In the genomic region with DNA sequence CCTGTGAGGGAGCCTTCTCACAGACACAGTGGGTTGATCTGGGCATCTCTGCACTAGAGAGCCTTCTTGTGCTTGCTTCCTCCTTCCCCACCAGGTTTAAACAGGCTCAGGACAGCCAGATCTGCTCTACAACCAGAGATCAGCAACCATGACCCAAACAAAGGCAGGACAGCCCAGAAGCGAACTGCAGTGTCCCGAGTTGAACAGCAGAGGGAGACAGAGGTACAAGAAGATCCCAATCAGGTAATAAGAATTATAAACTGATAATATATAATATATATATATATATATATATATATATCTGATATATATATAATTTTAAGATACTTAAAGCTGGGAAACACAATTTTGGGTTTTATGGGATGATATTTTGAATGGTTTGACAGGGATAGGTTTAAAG, we compare ENCODE assay signal across 9 mouse cellular contexts. TPM values are rescaled to one million over a fixed set of nuclear protein-coding genes. Genes with fewer than 3 reads are reported as not detected.
DNase-seq lines count a peak whose midpoint lies in the region; ATAC-seq and TF ChIP-seq lines count a peak whose summit lies in the region.
"Had no signal": no experiment of that assay in that cellular context is flagged by ENCODE, and none has a peak within 500 bp of the region (broad histone marks: within the 10 kb centered on the region; RNA-seq: fewer than 3 reads in every experiment).

No protein-coding gene starts in this region.

- WGBS in liver, embryonic 14.5 days (ENCODE audit: insufficient replicate concordance) = 1% methylated on average over 2 of the region's 2 CpGs

- no peak for TF ChIP-seq POLR2A in cortical plate, adult 2 months (IDR thresholded peaks at IDR 0.05; ENCODE audit: extremely low read depth, insufficient read depth, low read length)

- no peaks in the 10 kb centered on the region for H3K4me1 ChIP-seq in E14TG2a.4 (replicated peaks; ENCODE audit: low read depth, low read length)
- H3K4me1 ChIP-seq in cortical plate, adult 2 months (ENCODE audit: control insufficient read depth, insufficient read depth, low read length) = no peaks in the 10 kb centered on the region
- H3K4me1 ChIP-seq in liver, embryonic 14.5 days (replicated peaks; ENCODE audit: control insufficient read depth in 2 of 2, insufficient read depth in 2 of 2, low read length in 1 of 2) = no peaks in the 10 kb centered on the region
- H3K4me1 ChIP-seq: hindbrain, embryonic 15.5 days had no signal

- no peak overlapping the region for H3K4me2 ChIP-seq in liver, embryonic 14.5 days (ENCODE audit: low read depth)
- H3K4me2 ChIP-seq: hindbrain, embryonic 15.5 days had no signal

- H3K27me3 ChIP-seq in E14TG2a.4 (ENCODE audit: insufficient read depth, low read length) = peaks cover 29% of the 10 kb centered on the region
- H3K27me3 ChIP-seq in liver, embryonic 14.5 days (ENCODE audit: control insufficient read depth, insufficient read depth, low read length) = no peaks in the 10 kb centered on the region
- H3K27me3 ChIP-seq: hindbrain, embryonic 15.5 days had no signal

- TF ChIP-seq CTCF in E14TG2a.4 (conservative IDR thresholded peaks at IDR 0.05; ENCODE audit: low read length) = peak; percentile 58
- TF ChIP-seq CTCF in cortical plate, adult 2 months (IDR thresholded peaks at IDR 0.05; ENCODE audit: extremely low read depth, insufficient read depth, low read length) = peak; percentile 57
- peak; percentile 72 for TF ChIP-seq CTCF in liver, embryonic 14.5 days (IDR thresholded peaks at IDR 0.05; ENCODE audit: low read depth)

- peak; percentile 48 to 59 for DNase-seq in cerebellum, postnatal 14 days
- no peak for DNase-seq in cerebellum, adult 9-11 months
- DNase-seq in left cerebral cortex, adult 18-20 months (ENCODE audit: low spot score in 2 of 2) = peak; percentile 16 to 17
- DNase-seq in left cerebral cortex, adult 11 months (ENCODE audit: low spot score) = no peak
- peak in 1 of 3 experiments; percentile 9 for DNase-seq in liver, embryonic 14.5 days (ENCODE audit: low read depth in 3 of 3, low spot score in 3 of 3)
- peak; percentile 20 to 24 for DNase-seq in thymus, postnatal 36 days

- H3K9me3 ChIP-seq in E14TG2a.4 (ENCODE audit: low read length) = no peaks in the 10 kb centered on the region
- no peaks in the 10 kb centered on the region for H3K9me3 ChIP-seq in liver, embryonic 14.5 days (ENCODE audit: control insufficient read depth, low read length)
- H3K9me3 ChIP-seq: hindbrain, embryonic 15.5 days had no signal

- TF ChIP-seq EP300 in liver, embryonic 14.5 days (IDR thresholded peaks at IDR 0.05; ENCODE audit: low read depth) = no peak

- H3K4me3 ChIP-seq in E14TG2a.4 (replicated peaks; ENCODE audit: low read length) = no peak overlapping the region
- H3K4me3 ChIP-seq in cortical plate, adult 2 months (ENCODE audit: insufficient read depth, low read length) = no peak overlapping the region
- no peak overlapping the region for H3K4me3 ChIP-seq in liver, embryonic 14.5 days (ENCODE audit: insufficient read depth in 1 of 2, low read depth in 2 of 2, low read length in 2 of 2)
- H3K4me3 ChIP-seq: hindbrain, embryonic 15.5 days had no signal

- ATAC-seq in liver, embryonic 14.5 days (ENCODE audit: insufficient read depth) = no peak

- H3K27ac ChIP-seq in cortical plate, adult 2 months (ENCODE audit: insufficient read depth, low read length) = no peak overlapping the region
- H3K27ac ChIP-seq in liver, embryonic 14.5 days = no peak overlapping the region
- H3K27ac ChIP-seq: hindbrain, embryonic 15.5 days had no signal

- H3K36me3 ChIP-seq in E14TG2a.4 (ENCODE audit: insufficient read depth, low read length) = no peaks in the 10 kb centered on the region
- H3K36me3 ChIP-seq in liver, embryonic 14.5 days (replicated peaks; ENCODE audit: control insufficient read depth, insufficient read depth, low read depth) = no peaks in the 10 kb centered on the region
- H3K36me3 ChIP-seq: hindbrain, embryonic 15.5 days had no signal

- H3K9ac ChIP-seq in liver, embryonic 14.5 days (replicated peaks) = no peak overlapping the region
- H3K9ac ChIP-seq: hindbrain, embryonic 15.5 days had no signal

RNA-seq across cellular contexts. Expression of gene Ins2, which starts 22.5 kb away (rescaled TPM):
- total RNA-seq in left cerebral cortex, adult 18-20 months (2021) = not detected
- not detected in 2 replicates for polyA plus RNA-seq in cortical plate, adult 2 months (2012; rRNA removed)
- polyA plus RNA-seq in liver, embryonic 14.5 days (2012; rRNA removed) = 0.13 and 0.39 TPM in 2 replicates
- 0.83 TPM in 1 of 2 replicates, not detected in the other for polyA plus RNA-seq in liver, embryonic 14.5 days (2014; fragmentation: Nextera tagmentation; extraction: Ambion mirVana)

RNA-seq across cellular contexts. Expression of gene Gm49394, which starts 51.0 kb away (rescaled TPM):
- under 1 TPM in 1 of 2 experiments, not detected in 1; 0.12 TPM for total RNA-seq in left cerebral cortex, adult 18-20 months (2021)
- not detected in 2 replicates for polyA plus RNA-seq in cortical plate, adult 2 months (2012; rRNA removed)
- polyA plus RNA-seq in liver, embryonic 14.5 days (2012; rRNA removed) = 0.02 and 0.06 TPM in 2 replicates
- polyA plus RNA-seq in liver, embryonic 14.5 days (2014; fragmentation: Nextera tagmentation; extraction: Ambion mirVana) = not detected in 2 replicates
- polyA plus RNA-seq: hindbrain, embryonic 15.5 days had no signal

RNA-seq across cellular contexts. Expression of gene Igf2, which starts 54.1 kb away (rescaled TPM):
- total RNA-seq in left cerebral cortex, adult 18-20 months (2021) = 100 to 1,000 TPM; 114 to 115 TPM
- polyA plus RNA-seq in cortical plate, adult 2 months (2012; rRNA removed) = 56.8 and 69.6 TPM in 2 replicates
- polyA plus RNA-seq in liver, embryonic 14.5 days (2012; rRNA removed) = 904 and 960 TPM in 2 replicates
- polyA plus RNA-seq in liver, embryonic 14.5 days (2014; fragmentation: Nextera tagmentation; extraction: Ambion mirVana) = 416 and 496 TPM in 2 replicates

Comparison
In these comparisons a context has a peak if more than half of its experiments do, and no peak if none do; other contexts are left out.
1. DNase-seq: peak in cerebellum, postnatal 14 days (2 of 2), left cerebral cortex, adult 18-20 months (2 of 2) and thymus, postnatal 36 days (2 of 2); none in cerebellum, adult 9-11 months (single experiment) and left cerebral cortex, adult 11 months (single experiment).
2. Peak in every context shown above with its lines, with median percentiles within 50 percentile points of each other: CTCF ChIP-seq.